Mouse (Mus musculus): Measurements from ENCODE around the gene Dnm1. TPM values are rescaled to one million over a fixed set of nuclear protein-coding genes. Genes with fewer than 3 reads are reported as not detected.

Gene Dnm1
- 0.09 and 0.40 TPM in 2 replicates for total RNA-seq (2014; rRNA removed)
- polyA plus RNA-seq (2012; rRNA removed), result 0.60 and 0.90 TPM in 2 replicates

GRCm38 (mm10) chr2:32353007-32353542 is at the start of gene Dnm1:
Gene Dnm1, minus strand, starts transcription at chr2:32353338.
- DNase-seq (ENCODE audit: extremely low read depth, low read depth, low spot score), result peak; percentile 45
- TF ChIP-seq POLR2A (IDR thresholded peaks at IDR 0.05; ENCODE audit: extremely low read depth, insufficient read depth, low read length) (no peak), CTCF (IDR thresholded peaks at IDR 0.05; ENCODE audit: low read depth, low read length) (peak; percentile 85)
- under 1% methylated on average over 63 of the region's 63 CpGs for WGBS
- Histone ChIP-seq H3K27me3 (ENCODE audit: control insufficient read depth, insufficient read depth, low read length) (peaks cover 12% of the 10 kb centered on the region; the same call in 1 of the 2 replicates), H3K4me3 (ENCODE audit: insufficient read depth, low read depth, low read length) (peak within 1 kb of the TSS; percentile 65), H3K4me1 (ENCODE audit: control insufficient read depth, insufficient read depth, low read length) (no peaks in the 10 kb centered on the region), H3K79me2 (ENCODE audit: control insufficient read depth, insufficient read depth, low read length) (no peaks in the 10 kb centered on the region), H3K9ac (ENCODE audit: low read depth, low read length) (peak within 1 kb of the TSS; percentile 73), H3K36me3 (ENCODE audit: control insufficient read depth, insufficient read depth, low read length) (no peaks in the 10 kb centered on the region), H3K27ac (replicated peaks; ENCODE audit: insufficient read depth, low read depth, low read length) (no peak within 1 kb of the TSS)

GRCm38 (mm10) chr2:32396695-32397094 is 43.6 kb upstream of the Dnm1 start:
- Histone ChIP-seq H3K9ac (ENCODE audit: low read depth, low read length) (peak overlapping the region; percentile 86), H3K4me1 (ENCODE audit: control insufficient read depth, insufficient read depth, low read length) (peaks cover 8% of the 10 kb centered on the region), H3K36me3 (ENCODE audit: control insufficient read depth, insufficient read depth, low read length) (no peaks in the 10 kb centered on the region), H3K79me2 (ENCODE audit: control insufficient read depth, insufficient read depth, low read length) (peaks cover 8% of the 10 kb centered on the region; the same call in 1 of the 2 replicates), H3K27ac (replicated peaks; ENCODE audit: insufficient read depth, low read depth, low read length) (peak overlapping the region; percentile 41; the same call in 1 of the 2 replicates), H3K4me3 (ENCODE audit: insufficient read depth, low read depth, low read length) (peak overlapping the region; percentile 75), H3K27me3 (ENCODE audit: control insufficient read depth, insufficient read depth, low read length) (no peaks in the 10 kb centered on the region)
- no peak for TF ChIP-seq POLR2A (IDR thresholded peaks at IDR 0.05; ENCODE audit: extremely low read depth, insufficient read depth, low read length)
- TF ChIP-seq CTCF (IDR thresholded peaks at IDR 0.05; ENCODE audit: low read depth, low read length), result no peak
- no peak for DNase-seq (ENCODE audit: extremely low read depth, low read depth, low spot score)
- WGBS, result 2% methylated on average over 15 of the region's 15 CpGs

- H3K27me3 ChIP-seq (ENCODE audit: control insufficient read depth, insufficient read depth, low read length), result no peaks in the 10 kb centered on the region
- peak overlapping the region; percentile 82 for H3K27ac ChIP-seq (replicated peaks; ENCODE audit: insufficient read depth, low read depth, low read length)
- H3K79me2 ChIP-seq (ENCODE audit: control insufficient read depth, insufficient read depth, low read length), result peaks cover 8% of the 10 kb centered on the region; the same call in 1 of the 2 replicates
- peak; percentile 88 for DNase-seq (ENCODE audit: extremely low read depth, low read depth, low spot score)
- WGBS, result under 1% methylated on average over 59 of the region's 59 CpGs
- no peaks in the 10 kb centered on the region for H3K36me3 ChIP-seq (ENCODE audit: control insufficient read depth, insufficient read depth, low read length)
- TF ChIP-seq CTCF (IDR thresholded peaks at IDR 0.05; ENCODE audit: low read depth, low read length) (no peak), POLR2A (IDR thresholded peaks at IDR 0.05; ENCODE audit: extremely low read depth, insufficient read depth, low read length) (peak; percentile 49; the same call in 1 of the 2 replicates)
- peak overlapping the region; percentile 86 for H3K9ac ChIP-seq (ENCODE audit: low read depth, low read length)
- H3K4me1 ChIP-seq (ENCODE audit: control insufficient read depth, insufficient read depth, low read length), result peaks cover 8% of the 10 kb centered on the region
- peak overlapping the region; percentile 75 for H3K4me3 ChIP-seq (ENCODE audit: insufficient read depth, low read depth, low read length)
Observed at GRCm38 (mm10) chr2:32395946-32396621, 42.9 kb upstream of the Dnm1 start.

GRCm38 (mm10) chr2:32395484-32395945 is 42.4 kb upstream of the Dnm1 start, which contains the start of gene Ptges2:
Gene Ptges2, plus strand, starts transcription at chr2:32395896.
- peak within 1 kb of the TSS; percentile 75 for H3K4me3 ChIP-seq (ENCODE audit: insufficient read depth, low read depth, low read length)
- H3K79me2 ChIP-seq (ENCODE audit: control insufficient read depth, insufficient read depth, low read length), result peaks cover 8% of the 10 kb centered on the region; the same call in 1 of the 2 replicates
- DNase-seq (ENCODE audit: extremely low read depth, low read depth, low spot score), result peak; percentile 77
- TF ChIP-seq CTCF (IDR thresholded peaks at IDR 0.05; ENCODE audit: low read depth, low read length) (no peak), POLR2A (IDR thresholded peaks at IDR 0.05; ENCODE audit: extremely low read depth, insufficient read depth, low read length) (peak; percentile 65; the same call in 1 of the 2 replicates)
- H3K27me3 ChIP-seq (ENCODE audit: control insufficient read depth, insufficient read depth, low read length), result no peaks in the 10 kb centered on the region
- peak within 1 kb of the TSS; percentile 82 for H3K27ac ChIP-seq (replicated peaks; ENCODE audit: insufficient read depth, low read depth, low read length)
- no peaks in the 10 kb centered on the region for H3K36me3 ChIP-seq (ENCODE audit: control insufficient read depth, insufficient read depth, low read length)
- H3K4me1 ChIP-seq (ENCODE audit: control insufficient read depth, insufficient read depth, low read length), result peaks cover 8% of the 10 kb centered on the region
- H3K9ac ChIP-seq (ENCODE audit: low read depth, low read length), result peak within 1 kb of the TSS; percentile 86
- WGBS, result under 1% methylated on average over 31 of the region's 31 CpGs

- 7% methylated on average over 8 of the region's 8 CpGs for WGBS
- Histone ChIP-seq H3K4me3 (ENCODE audit: insufficient read depth, low read depth, low read length) (peak overlapping the region; percentile 75), H3K79me2 (ENCODE audit: control insufficient read depth, insufficient read depth, low read length) (peaks cover 8% of the 10 kb centered on the region; the same call in 1 of the 2 replicates), H3K4me1 (ENCODE audit: control insufficient read depth, insufficient read depth, low read length) (peaks cover 8% of the 10 kb centered on the region), H3K27ac (replicated peaks; ENCODE audit: insufficient read depth, low read depth, low read length) (peak overlapping the region; percentile 37), H3K9ac (ENCODE audit: low read depth, low read length) (peak overlapping the region; percentile 68), H3K36me3 (ENCODE audit: control insufficient read depth, insufficient read depth, low read length) (no peaks in the 10 kb centered on the region), H3K27me3 (ENCODE audit: control insufficient read depth, insufficient read depth, low read length) (no peaks in the 10 kb centered on the region)
- no peak for DNase-seq (ENCODE audit: extremely low read depth, low read depth, low spot score)
- TF ChIP-seq CTCF (IDR thresholded peaks at IDR 0.05; ENCODE audit: low read depth, low read length) (peak; percentile 56), POLR2A (IDR thresholded peaks at IDR 0.05; ENCODE audit: extremely low read depth, insufficient read depth, low read length) (no peak)
Observed at GRCm38 (mm10) chr2:32394973-32395372, 41.8 kb upstream of the Dnm1 start.
